Mouse (Mus musculus) forebrain, embryonic 15.5 days (tissue): ENCODE data around the gene Man2a1. TPM values are rescaled to one million over a fixed set of nuclear protein-coding genes. Genes with fewer than 3 reads are reported as not detected.

Experiments used
- ATAC-seq: fragments of 200-750 bp; cut with Nextera tagmentation; replicated peaks from 2 replicates; pipeline ENCODE4 v1.8.0; 2017; ENCODE audit warnings: mild to moderate bottlenecking, moderate TSS enrichment, moderate library complexity
- H3K27ac ChIP-seq: fragments of 300-500 bp; sonication (generic); replicated peaks from 2 replicates; pipeline ENCODE4 v1.5.1; 2015; ENCODE audit warnings: mild to moderate bottlenecking, inconsistent platforms
- H3K27me3 ChIP-seq: fragments of 300-500 bp; sonication (generic); 2 replicates; pipeline ENCODE4 v1.6.1; 2015; ENCODE audit warnings: inconsistent platforms
- H3K36me3 ChIP-seq: fragments of 300-500 bp; sonication (generic); 2 replicates; pipeline ENCODE4 v1.6.1; 2015; ENCODE audit warnings: mild to moderate bottlenecking, inconsistent platforms
- H3K4me1 ChIP-seq: fragments of 300-500 bp; sonication (generic); 2 replicates; pipeline ENCODE4 v1.6.1; 2015; ENCODE audit warnings: inconsistent platforms
- H3K4me2 ChIP-seq: fragments of 300-500 bp; sonication (generic); replicated peaks from 2 replicates; pipeline ENCODE4 v1.6.1; 2015; ENCODE audit warnings: mild to moderate bottlenecking, inconsistent platforms
- H3K4me3 ChIP-seq: fragments of 300-500 bp; sonication (generic); 2 replicates; pipeline ENCODE4 v1.5.1; 2015; ENCODE audit warnings: mild to moderate bottlenecking, inconsistent platforms
- H3K9ac ChIP-seq: fragments of 300-500 bp; sonication (generic); replicated peaks from 2 replicates; pipeline ENCODE4 v1.6.1; 2015; ENCODE audit warnings: mild to moderate bottlenecking, inconsistent platforms
- H3K9me3 ChIP-seq: fragments of 300-500 bp; sonication (generic); 2 replicates; pipeline ENCODE4 v1.6.1; 2016; ENCODE audit warnings: inconsistent platforms
- WGBS: fragments of 180-500 bp; shearing (Covaris S2); methylation state at CpG from one replicate; pipeline ENCODE4 v1.1.7; 2015; ENCODE audit warnings: mixed read lengths; 5-methylcytosine and 5-hydroxymethylcytosine counted together
- polyA plus RNA-seq: library from polyadenylated mRNA; unstranded; fragments of >200 nt; fragmentation: Nextera tagmentation; extraction: Ambion mirVana; gene quantifications from 2 replicates; pipeline ENCODE4 v1.2.1, GENCODE M21; 2015

Man2a1 gene
- polyA plus RNA-seq, 1 experiment from 2014 or later: 3.4 TPM

- Histone ChIP-seq H3K36me3 (no peaks in the 10 kb centered on the region), H3K4me2 (no peak overlapping the region), H3K27me3 (no peaks in the 10 kb centered on the region), H3K9ac (no peak overlapping the region), H3K4me3 (no peak overlapping the region), H3K27ac (no peak overlapping the region), H3K9me3 (no peaks in the 10 kb centered on the region), H3K4me1 (peaks cover 10% of the 10 kb centered on the region)
- 42% methylated on average over 2 of the region's 2 CpGs for WGBS
- no peak for ATAC-seq
Observed at GRCm38 (mm10) chr17:64681927-64682326, 81.4 kb downstream of the Man2a1 start.

DNA sequence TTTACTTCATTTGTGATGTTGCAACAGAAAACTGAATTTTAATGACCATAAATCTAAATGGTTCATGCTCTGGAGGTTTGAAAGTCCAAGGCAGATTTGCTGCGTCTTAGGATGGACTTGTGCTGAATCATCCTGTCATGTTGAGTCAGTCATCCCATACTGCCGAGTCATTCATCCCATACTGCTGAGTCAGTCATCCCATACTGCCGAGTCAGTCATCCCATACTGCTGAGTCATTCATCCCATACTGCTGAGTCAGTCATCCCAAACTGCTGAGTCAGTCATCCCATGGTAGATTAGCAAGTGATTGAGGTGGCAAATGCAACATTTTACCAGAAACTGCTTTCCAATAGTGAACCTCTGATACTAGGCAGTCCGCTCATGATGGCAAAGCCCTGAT lies 83.6 kb downstream of the Man2a1 start:
- Histone ChIP-seq H3K4me2 (no peak overlapping the region), H3K9me3 (no peaks in the 10 kb centered on the region), H3K4me3 (no peak overlapping the region), H3K4me1 (no peaks in the 10 kb centered on the region), H3K27me3 (no peaks in the 10 kb centered on the region), H3K27ac (no peak overlapping the region), H3K9ac (no peak overlapping the region), H3K36me3 (no peaks in the 10 kb centered on the region)
- WGBS: 96% methylated on average over 4 of the region's 4 CpGs
- ATAC-seq: no peak

GRCm38 (mm10) chr17:64685216-64685903 lies 84.8 kb downstream of the Man2a1 start:
- H3K36me3 ChIP-seq: no peaks in the 10 kb centered on the region; the same call in 1 of the 2 replicates
- no peak for ATAC-seq
- H3K4me2 ChIP-seq: no peak overlapping the region
- H3K9me3 ChIP-seq: no peaks in the 10 kb centered on the region
- 80% methylated on average over 6 of the region's 6 CpGs for WGBS
- no peaks in the 10 kb centered on the region for H3K27me3 ChIP-seq
- no peaks in the 10 kb centered on the region for H3K4me1 ChIP-seq
- no peak overlapping the region for H3K27ac ChIP-seq
- H3K9ac ChIP-seq: no peak overlapping the region
- H3K4me3 ChIP-seq: no peak overlapping the region

GRCm38 (mm10) chr17:64689614-64690013 lies 89.1 kb downstream of the Man2a1 start:
- H3K4me3 ChIP-seq: no peak overlapping the region
- 83% methylated on average over 3 of the region's 3 CpGs for WGBS
- no peak overlapping the region for H3K4me2 ChIP-seq
- H3K9ac ChIP-seq: no peak overlapping the region
- H3K36me3 ChIP-seq: no peaks in the 10 kb centered on the region; the same call in 1 of the 2 replicates
- no peaks in the 10 kb centered on the region for H3K4me1 ChIP-seq
- no peak overlapping the region for H3K27ac ChIP-seq
- H3K27me3 ChIP-seq: no peaks in the 10 kb centered on the region
- no peaks in the 10 kb centered on the region for H3K9me3 ChIP-seq
- ATAC-seq: no peak

DNA sequence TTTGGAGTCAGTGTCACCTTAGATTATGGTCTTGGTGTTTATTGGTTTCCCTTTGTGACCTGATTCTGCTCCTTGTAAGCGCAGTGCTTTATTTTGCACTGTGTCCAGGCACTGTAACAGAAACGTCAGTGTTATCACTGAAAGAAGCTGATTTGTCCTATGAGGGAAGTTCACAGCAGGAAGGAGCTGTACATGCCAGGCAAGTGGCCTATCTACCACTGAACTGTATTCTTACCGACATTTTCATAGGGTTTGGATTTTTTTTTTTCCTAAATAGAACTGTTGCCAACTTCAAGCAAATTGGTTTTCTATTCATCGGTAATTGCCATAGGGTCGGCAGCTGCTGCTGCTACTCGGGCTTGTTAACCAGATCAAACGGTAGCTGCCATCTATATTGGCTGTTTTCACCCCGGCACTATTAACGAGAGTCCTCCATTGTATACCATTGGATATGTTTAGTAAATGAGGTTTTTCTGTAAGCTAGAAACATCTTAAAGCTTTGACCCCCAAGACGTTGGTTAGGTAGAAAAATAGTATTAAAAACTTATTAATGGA lies 96.8 kb downstream of the Man2a1 start:
- Histone ChIP-seq H3K27me3 (no peaks in the 10 kb centered on the region), H3K4me3 (no peak overlapping the region), H3K9ac (no peak overlapping the region), H3K36me3 (no peaks in the 10 kb centered on the region), H3K4me1 (peaks cover 13% of the 10 kb centered on the region), H3K27ac (0 out of 2 replicates have a peak overlapping the region, but pooled peaks have one; percentile 15), H3K4me2 (no peak overlapping the region), H3K9me3 (no peaks in the 10 kb centered on the region)
- peak; percentile 72; the same call in 1 of the 2 replicates for ATAC-seq
- WGBS: 12% methylated on average over 10 of the region's 10 CpGs

GRCm38 (mm10) chr17:64698516-64698915 lies 98.0 kb downstream of the Man2a1 start:
- no peaks in the 10 kb centered on the region for H3K27me3 ChIP-seq
- no peaks in the 10 kb centered on the region for H3K9me3 ChIP-seq
- ATAC-seq: no peak
- WGBS: 84% methylated on average over 8 of the region's 8 CpGs
- H3K4me1 ChIP-seq: peaks cover 13% of the 10 kb centered on the region
- no peak overlapping the region for H3K4me3 ChIP-seq
- no peak overlapping the region for H3K9ac ChIP-seq
- no peak overlapping the region for H3K4me2 ChIP-seq
- H3K36me3 ChIP-seq: no peaks in the 10 kb centered on the region
- no peak overlapping the region for H3K27ac ChIP-seq

DNA sequence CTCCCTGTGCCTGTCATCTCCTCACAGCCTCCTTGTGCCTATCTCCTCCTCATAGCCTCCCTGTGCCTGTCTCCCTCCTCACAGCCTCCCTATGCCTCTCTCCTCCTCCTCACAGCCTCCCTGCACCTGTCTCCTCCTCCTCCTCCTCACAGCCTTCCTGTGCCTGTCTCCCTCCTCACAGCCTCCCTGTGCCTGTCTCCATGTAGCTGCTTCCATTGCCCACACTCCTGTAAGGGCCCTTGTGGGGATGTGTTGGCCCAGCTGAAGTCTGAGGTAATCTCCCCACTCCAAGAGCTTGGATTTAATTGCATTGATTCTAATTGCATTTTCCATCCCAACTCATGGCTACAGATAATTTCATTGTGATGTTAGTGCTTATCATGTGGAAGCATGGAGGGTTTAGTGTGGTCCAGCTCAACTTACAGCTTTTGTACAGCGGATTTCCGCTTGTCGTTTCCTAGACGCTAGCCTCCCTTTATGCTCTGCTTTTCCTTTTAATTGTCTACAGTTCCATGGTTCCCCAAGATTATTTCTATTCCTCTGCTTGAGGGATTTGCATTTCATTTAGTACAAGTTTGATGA lies 103.2 kb downstream of the Man2a1 start:
- Histone ChIP-seq H3K9me3 (no peaks in the 10 kb centered on the region), H3K9ac (no peak overlapping the region), H3K27ac (no peak overlapping the region), H3K27me3 (no peaks in the 10 kb centered on the region), H3K4me2 (no peak overlapping the region), H3K36me3 (no peaks in the 10 kb centered on the region), H3K4me3 (no peak overlapping the region), H3K4me1 (0 out of 2 replicates have a peak, but pooled peaks cover 2% of the 10 kb centered on the region)
- 37% methylated on average over 4 of the region's 4 CpGs for WGBS
- no peak for ATAC-seq

DNA sequence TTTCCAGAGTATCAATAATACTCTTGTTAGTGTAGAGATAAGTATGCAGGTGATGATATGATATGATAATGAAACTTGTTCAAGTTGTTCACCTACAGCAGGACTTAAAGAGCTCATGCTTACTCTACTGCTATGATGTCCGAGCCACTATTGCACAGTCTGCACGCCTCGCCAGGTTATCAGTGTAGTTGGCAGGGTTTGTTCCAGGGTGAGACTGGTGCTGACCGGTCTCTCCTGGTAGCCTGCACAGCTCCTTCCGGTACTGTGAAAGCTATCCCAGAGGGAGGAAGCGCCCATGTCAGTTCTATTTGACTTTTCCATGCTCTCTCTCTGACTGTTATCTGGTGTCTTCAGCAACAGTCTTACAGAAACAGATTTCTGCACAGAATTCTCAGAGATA lies 107.0 kb downstream of the Man2a1 start:
- H3K9me3 ChIP-seq: no peaks in the 10 kb centered on the region
- H3K27ac ChIP-seq: no peak overlapping the region
- H3K36me3 ChIP-seq: no peaks in the 10 kb centered on the region
- no peak for ATAC-seq
- H3K4me1 ChIP-seq: no peaks in the 10 kb centered on the region
- H3K27me3 ChIP-seq: no peaks in the 10 kb centered on the region
- no peak overlapping the region for H3K4me2 ChIP-seq
- no peak overlapping the region for H3K4me3 ChIP-seq
- no peak overlapping the region for H3K9ac ChIP-seq
- 88% methylated on average over 6 of the region's 6 CpGs for WGBS

- H3K4me2 ChIP-seq: no peak overlapping the region
- 52% methylated on average over 4 of the region's 4 CpGs for WGBS
- peaks cover 4% of the 10 kb centered on the region; the same call in 1 of the 2 replicates for H3K36me3 ChIP-seq
- H3K27me3 ChIP-seq: no peaks in the 10 kb centered on the region
- no peak overlapping the region for H3K9ac ChIP-seq
- 0 out of 2 replicates have a peak overlapping the region, but pooled peaks have one; percentile 11 for H3K27ac ChIP-seq
- H3K4me1 ChIP-seq: peaks cover 8% of the 10 kb centered on the region
- H3K4me3 ChIP-seq: no peak overlapping the region
- H3K9me3 ChIP-seq: no peaks in the 10 kb centered on the region
- peak; percentile 87 for ATAC-seq
Observed at GRCm38 (mm10) chr17:64716318-64716717, 115.8 kb downstream of the Man2a1 start.

GRCm38 (mm10) chr17:64719760-64720159 lies 119.2 kb downstream of the Man2a1 start:
- ATAC-seq: no peak
- Histone ChIP-seq H3K4me2 (no peak overlapping the region), H3K27me3 (no peaks in the 10 kb centered on the region), H3K4me1 (peaks cover 8% of the 10 kb centered on the region), H3K9me3 (no peaks in the 10 kb centered on the region), H3K27ac (no peak overlapping the region), H3K36me3 (peaks cover under 1% of the 10 kb centered on the region; the same call in 1 of the 2 replicates), H3K4me3 (no peak overlapping the region), H3K9ac (no peak overlapping the region)
- 84% methylated on average over 5 of the region's 5 CpGs for WGBS

GRCm38 (mm10) chr17:64721112-64721511 lies 120.6 kb downstream of the Man2a1 start:
- no peak overlapping the region for H3K4me3 ChIP-seq
- WGBS: 90% methylated on average over 5 of the region's 5 CpGs
- no peak for ATAC-seq
- no peaks in the 10 kb centered on the region for H3K9me3 ChIP-seq
- H3K27ac ChIP-seq: no peak overlapping the region
- no peaks in the 10 kb centered on the region for H3K27me3 ChIP-seq
- no peaks in the 10 kb centered on the region for H3K36me3 ChIP-seq
- H3K9ac ChIP-seq: no peak overlapping the region
- H3K4me1 ChIP-seq: peaks cover 6% of the 10 kb centered on the region
- no peak overlapping the region for H3K4me2 ChIP-seq

- 89% methylated on average over 1 of the region's 1 CpGs for WGBS
- Histone ChIP-seq H3K4me1 (no peaks in the 10 kb centered on the region), H3K27me3 (no peaks in the 10 kb centered on the region), H3K4me2 (no peak overlapping the region), H3K27ac (no peak overlapping the region), H3K9ac (no peak overlapping the region), H3K4me3 (no peak overlapping the region), H3K9me3 (no peaks in the 10 kb centered on the region), H3K36me3 (no peaks in the 10 kb centered on the region)
- ATAC-seq: no peak
Observed at GRCm38 (mm10) chr17:64723162-64723561, 122.6 kb downstream of the Man2a1 start.
